Mouse (Mus musculus) yolk sac, embryonic 10.5 days (tissue): ENCODE results near the gene Npffr2.
A peak's percentile ranks its signal among the peaks of the same experiment; 100 is the strongest.
"Not testable (repeated sequence)": the region's sequence is repeated elsewhere in the genome, so short reads cannot be mapped to it uniquely, and the experiment has no call there.

Experiments used
- DNase-seq: peaks from one replicate; pipeline ENCODE4 v3.0.0-alpha.2; 2017; ENCODE audit warnings: low spot score

Gene Npffr2

GRCm38 (mm10) chr5:89526878-89527578 lies at the start of gene Npffr2:
Gene Npffr2 (plus strand): TSS chr5:89527429.
- peak; percentile 25 for DNase-seq

GRCm38 (mm10) chr5:89492560-89492959 lies 34.7 kb upstream of the Npffr2 start:
- DNase-seq, result no peak

- peak; percentile 32 for DNase-seq
These were observed 27.0 kb upstream of the Npffr2 start for GRCm38 (mm10) chr5:89500182-89500581.

- DNase-seq, result no peak
These were observed 8.6 kb upstream of the Npffr2 start for GRCm38 (mm10) chr5:89518641-89519040.

- DNase-seq, result no peak
These were observed 949 bp upstream of the Npffr2 start for GRCm38 (mm10) chr5:89526181-89526778.

GRCm38 (mm10) chr5:89528951-89529350 lies 1.7 kb downstream of the Npffr2 start:
- no peak for DNase-seq

- no peak for DNase-seq
These were observed 2.2 kb downstream of the Npffr2 start for GRCm38 (mm10) chr5:89529391-89529790.

- DNase-seq, result no peak
These were observed 8.8 kb downstream of the Npffr2 start for GRCm38 (mm10) chr5:89536018-89536417.

GRCm38 (mm10) chr5:89542472-89542871 lies 15.2 kb downstream of the Npffr2 start:
- DNase-seq, result no peak

- peak; percentile 15 for DNase-seq
These were observed 16.2 kb downstream of the Npffr2 start for GRCm38 (mm10) chr5:89543476-89543875.

- DNase-seq, result not testable (repeated sequence)
These were observed 31.9 kb downstream of the Npffr2 start for GRCm38 (mm10) chr5:89559118-89559517.

GRCm38 (mm10) chr5:89561381-89561780 lies 34.2 kb downstream of the Npffr2 start:
- no peak for DNase-seq

- DNase-seq, result no peak
These were observed 51.4 kb downstream of the Npffr2 start for GRCm38 (mm10) chr5:89578678-89579077.

- DNase-seq, result no peak
These were observed 52.0 kb downstream of the Npffr2 start for GRCm38 (mm10) chr5:89579181-89579580.

- no peak for DNase-seq
These were observed 53.9 kb downstream of the Npffr2 start for GRCm38 (mm10) chr5:89581143-89581542.

GRCm38 (mm10) chr5:89581742-89582366 lies 54.6 kb downstream of the Npffr2 start:
- no peak for DNase-seq

- no peak for DNase-seq
These were observed 57.8 kb downstream of the Npffr2 start for GRCm38 (mm10) chr5:89585021-89585420.

GRCm38 (mm10) chr5:89592301-89592700 lies 65.1 kb downstream of the Npffr2 start:
- no peak for DNase-seq

- no peak for DNase-seq
These were observed 84.2 kb downstream of the Npffr2 start for GRCm38 (mm10) chr5:89611322-89612015.

- DNase-seq, result no peak
These were observed 85.0 kb downstream of the Npffr2 start for GRCm38 (mm10) chr5:89612262-89612661.

GRCm38 (mm10) chr5:89631599-89631998 lies 104.4 kb downstream of the Npffr2 start:
- no peak for DNase-seq
